Mouse (Mus musculus): Measurements from ENCODE around the gene Astn2. TPM values are rescaled to one million over a fixed set of nuclear protein-coding genes. Genes with fewer than 3 reads are reported as not detected.
"Not testable (repeated sequence)": the region's sequence is repeated elsewhere in the genome, so short reads cannot be mapped to it uniquely, and the experiment has no call there.

Gene Astn2
- polyA plus RNA-seq, 1 experiment from 2014 or later = 0.77 TPM

GRCm38 (mm10) chr4:65686258-65687005, 718.0 kb downstream of the Astn2 start:
- 33% methylated on average over 3 of the region's 3 CpGs for WGBS
- no peaks in the 10 kb centered on the region for H3K27me3 ChIP-seq (ENCODE audit: insufficient read depth, poor library complexity, severe bottlenecking)
- no peaks in the 10 kb centered on the region for H3K36me3 ChIP-seq
- peak; percentile 9 for DNase-seq (ENCODE audit: low spot score)
- H3K9me3 ChIP-seq = no peaks in the 10 kb centered on the region
- H3K27ac ChIP-seq = peak overlapping the region; percentile 72
- H3K4me1 ChIP-seq (replicated peaks) = peaks cover 13% of the 10 kb centered on the region
- H3K4me3 ChIP-seq = no peak overlapping the region

DNA sequence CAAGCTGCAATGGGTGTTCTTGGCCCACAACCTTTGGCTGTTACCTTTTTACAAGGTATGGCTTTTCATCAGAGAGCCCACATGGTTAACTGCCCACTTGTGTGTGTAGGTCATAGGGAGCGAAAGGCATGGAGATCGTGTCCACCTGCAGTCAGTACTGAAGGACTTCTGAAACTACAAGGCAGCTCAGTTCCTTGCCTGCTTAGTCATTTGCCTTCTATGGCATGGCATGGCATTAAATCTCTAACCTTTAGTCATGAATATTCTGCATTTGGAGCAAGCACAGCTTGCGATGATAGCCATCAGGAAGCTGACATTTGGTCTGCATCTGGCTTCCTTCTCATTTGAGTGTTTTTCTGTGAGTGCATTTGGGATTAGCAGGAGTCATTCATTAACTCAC, 720.0 kb downstream of the Astn2 start:
- no peaks in the 10 kb centered on the region for H3K9me3 ChIP-seq
- no peaks in the 10 kb centered on the region for H3K27me3 ChIP-seq (ENCODE audit: insufficient read depth, poor library complexity, severe bottlenecking)
- peaks cover 13% of the 10 kb centered on the region for H3K4me1 ChIP-seq (replicated peaks)
- H3K27ac ChIP-seq = no peak overlapping the region
- DNase-seq (ENCODE audit: low spot score) = no peak
- H3K4me3 ChIP-seq = no peak overlapping the region
- H3K36me3 ChIP-seq = no peaks in the 10 kb centered on the region
- WGBS = 85% methylated on average over 3 of the region's 3 CpGs

DNA sequence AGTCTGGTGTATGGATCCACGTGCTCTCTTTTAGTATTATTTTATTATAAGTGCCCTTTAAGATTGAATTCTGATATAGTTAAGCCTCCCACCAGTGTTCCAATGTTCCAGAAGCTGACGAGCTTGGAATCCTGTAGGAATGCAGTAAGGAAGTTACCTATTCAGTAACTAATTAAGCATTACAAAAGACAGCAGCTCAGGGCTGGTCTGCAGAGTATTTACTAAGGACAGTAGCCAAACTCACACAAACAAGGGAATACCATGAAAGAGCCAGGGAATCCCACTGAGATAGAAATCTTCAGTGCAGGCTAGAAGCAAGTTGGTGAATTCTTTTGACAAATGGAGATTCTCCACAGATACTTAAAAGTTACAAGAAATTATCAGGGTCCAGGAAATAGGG, 724.6 kb downstream of the Astn2 start:
- DNase-seq (ENCODE audit: low spot score); H3K9me3 ChIP-seq; H3K4me1 ChIP-seq (replicated peaks); H3K27me3 ChIP-seq (ENCODE audit: insufficient read depth, poor library complexity, severe bottlenecking); H3K4me3 ChIP-seq; H3K27ac ChIP-seq; H3K36me3 ChIP-seq: not testable (repeated sequence)
- 47% methylated on average over 2 of the region's 2 CpGs for WGBS

GRCm38 (mm10) chr4:65678929-65679328, 725.5 kb downstream of the Astn2 start:
- 25% methylated on average over 5 of the region's 5 CpGs for WGBS
- no peak for DNase-seq (ENCODE audit: low spot score)
- H3K4me1 ChIP-seq (replicated peaks) = peaks cover 8% of the 10 kb centered on the region
- H3K27me3 ChIP-seq (ENCODE audit: insufficient read depth, poor library complexity, severe bottlenecking) = no peaks in the 10 kb centered on the region
- H3K4me3 ChIP-seq = no peak overlapping the region
- no peaks in the 10 kb centered on the region for H3K9me3 ChIP-seq
- no peaks in the 10 kb centered on the region for H3K36me3 ChIP-seq
- no peak overlapping the region for H3K27ac ChIP-seq

GRCm38 (mm10) chr4:65678495-65678894, 725.9 kb downstream of the Astn2 start:
- Histone ChIP-seq H3K4me1 (replicated peaks) (peaks cover 8% of the 10 kb centered on the region), H3K27me3 (ENCODE audit: insufficient read depth, poor library complexity, severe bottlenecking) (no peaks in the 10 kb centered on the region), H3K36me3 (no peaks in the 10 kb centered on the region), H3K9me3 (no peaks in the 10 kb centered on the region), H3K27ac (no peak overlapping the region), H3K4me3 (no peak overlapping the region)
- no peak for DNase-seq (ENCODE audit: low spot score)
- WGBS = 71% methylated on average over 5 of the region's 5 CpGs

DNA sequence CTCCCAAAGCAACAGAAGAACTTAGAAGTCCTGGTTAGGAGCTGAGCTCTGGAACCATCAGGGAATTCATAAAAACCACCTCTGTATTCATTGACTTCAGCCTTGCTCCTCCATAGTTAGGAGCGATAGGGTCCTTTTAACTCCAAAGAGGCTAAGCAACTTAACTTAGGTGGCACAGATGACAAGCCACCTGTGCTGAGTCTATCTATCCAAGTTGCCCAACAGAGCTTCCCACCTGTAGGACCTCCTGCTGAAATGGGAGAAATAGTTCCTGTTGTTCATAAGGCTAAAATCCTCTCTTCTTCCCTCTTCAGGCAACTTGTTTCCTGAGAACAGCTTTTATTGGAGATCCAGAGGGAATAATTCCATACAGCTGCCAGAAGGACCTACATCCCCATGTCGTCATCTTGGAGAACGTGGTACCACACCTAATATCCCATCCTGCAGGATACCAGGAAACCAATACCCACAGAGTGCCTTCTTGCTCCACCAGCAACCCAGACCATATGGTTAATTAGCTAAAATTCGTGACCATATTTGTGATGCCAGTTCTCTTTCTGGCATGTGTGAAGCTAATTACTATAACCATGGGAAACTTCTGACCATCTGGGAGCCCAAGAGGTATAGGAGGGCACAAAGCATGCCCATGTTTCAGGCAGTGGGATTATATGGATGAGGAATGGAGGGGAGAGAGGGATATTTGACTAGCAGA, 730.0 kb downstream of the Astn2 start:
- Histone ChIP-seq H3K4me1 (replicated peaks) (peaks cover 8% of the 10 kb centered on the region), H3K9me3 (no peaks in the 10 kb centered on the region), H3K36me3 (no peaks in the 10 kb centered on the region), H3K27ac (no peak overlapping the region), H3K4me3 (no peak overlapping the region), H3K27me3 (ENCODE audit: insufficient read depth, poor library complexity, severe bottlenecking) (no peaks in the 10 kb centered on the region)
- no peak for DNase-seq (ENCODE audit: low spot score)
- WGBS = 94% methylated on average over 4 of the region's 4 CpGs

GRCm38 (mm10) chr4:65673418-65673933, 730.9 kb downstream of the Astn2 start:
- DNase-seq (ENCODE audit: low spot score) = no peak
- no peaks in the 10 kb centered on the region for H3K27me3 ChIP-seq (ENCODE audit: insufficient read depth, poor library complexity, severe bottlenecking)
- no peak overlapping the region for H3K27ac ChIP-seq
- H3K4me3 ChIP-seq = no peak overlapping the region
- WGBS = 87% methylated on average over 4 of the region's 4 CpGs
- no peaks in the 10 kb centered on the region for H3K36me3 ChIP-seq
- H3K9me3 ChIP-seq = no peaks in the 10 kb centered on the region
- H3K4me1 ChIP-seq (replicated peaks) = peaks cover under 1% of the 10 kb centered on the region; the same call in 1 of the 2 replicates

- Histone ChIP-seq H3K36me3 (no peaks in the 10 kb centered on the region), H3K27ac (no peak overlapping the region), H3K27me3 (ENCODE audit: insufficient read depth, poor library complexity, severe bottlenecking) (no peaks in the 10 kb centered on the region), H3K4me3 (no peak overlapping the region), H3K9me3 (no peaks in the 10 kb centered on the region), H3K4me1 (replicated peaks) (no peaks in the 10 kb centered on the region)
- no peak for DNase-seq (ENCODE audit: low spot score)
- 76% methylated on average over 2 of the region's 2 CpGs for WGBS
Observed at GRCm38 (mm10) chr4:65672294-65672693, 732.1 kb downstream of the Astn2 start.

DNA sequence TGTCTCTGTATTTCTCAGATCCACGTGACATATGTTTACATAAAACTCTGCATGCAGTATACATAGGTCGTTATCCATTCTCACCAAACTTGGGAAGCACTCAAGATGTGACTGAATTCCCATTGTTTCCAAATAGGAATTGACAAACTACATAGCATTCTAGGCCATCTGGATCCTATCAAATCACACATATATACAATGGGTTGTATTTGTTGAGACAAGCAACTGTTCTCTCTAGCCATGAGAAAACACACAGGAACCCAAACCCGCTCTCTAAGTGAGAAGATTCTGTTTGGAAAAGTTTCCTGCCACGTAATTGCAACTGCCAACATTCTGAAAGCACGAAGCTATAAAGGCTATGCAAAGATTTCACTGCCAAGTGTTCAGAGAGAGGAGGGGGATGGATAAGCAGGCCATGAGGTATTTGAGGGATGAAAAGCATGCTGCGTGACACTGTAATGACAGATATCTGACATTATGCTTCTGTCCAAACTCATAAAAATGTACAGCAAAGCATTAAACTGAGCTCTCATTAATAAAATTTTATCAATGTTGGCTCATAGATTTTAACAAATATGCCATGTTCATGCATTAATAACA, 732.7 kb downstream of the Astn2 start:
- H3K27me3 ChIP-seq (ENCODE audit: insufficient read depth, poor library complexity, severe bottlenecking) = no peaks in the 10 kb centered on the region
- H3K4me3 ChIP-seq = no peak overlapping the region
- no peak overlapping the region for H3K27ac ChIP-seq
- DNase-seq (ENCODE audit: low spot score) = no peak
- 79% methylated on average over 6 of the region's 6 CpGs for WGBS
- no peaks in the 10 kb centered on the region for H3K9me3 ChIP-seq
- H3K36me3 ChIP-seq = no peaks in the 10 kb centered on the region
- H3K4me1 ChIP-seq (replicated peaks) = no peaks in the 10 kb centered on the region

GRCm38 (mm10) chr4:65667030-65667610, 737.3 kb downstream of the Astn2 start:
- H3K4me1 ChIP-seq (replicated peaks) = no peaks in the 10 kb centered on the region
- 81% methylated on average over 5 of the region's 5 CpGs for WGBS
- H3K4me3 ChIP-seq = no peak overlapping the region
- H3K9me3 ChIP-seq = no peaks in the 10 kb centered on the region
- no peaks in the 10 kb centered on the region for H3K27me3 ChIP-seq (ENCODE audit: insufficient read depth, poor library complexity, severe bottlenecking)
- H3K27ac ChIP-seq = no peak overlapping the region
- no peaks in the 10 kb centered on the region for H3K36me3 ChIP-seq
- no peak for DNase-seq (ENCODE audit: low spot score)

DNA sequence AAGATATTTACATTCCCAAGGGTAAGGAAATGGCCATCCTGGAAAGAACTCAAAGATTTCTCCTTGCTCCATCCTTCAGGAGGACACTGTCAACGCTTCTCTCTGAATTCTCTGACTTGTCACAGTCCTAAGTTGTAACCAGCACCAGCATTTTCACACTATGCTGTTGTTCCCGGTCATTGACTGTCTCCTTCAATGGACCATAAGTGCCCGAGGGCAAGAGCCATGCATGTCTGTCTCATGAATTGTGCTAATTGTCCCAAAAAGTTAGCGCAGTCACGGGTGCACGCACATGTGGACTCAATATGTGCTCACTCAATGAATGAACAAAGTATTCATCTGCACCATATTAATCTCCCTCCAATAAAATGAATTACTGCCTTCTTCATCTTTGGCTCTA, 741.2 kb downstream of the Astn2 start:
- 83% methylated on average over 6 of the region's 6 CpGs for WGBS
- DNase-seq (ENCODE audit: low spot score) = no peak
- Histone ChIP-seq H3K27ac (no peak overlapping the region), H3K4me1 (replicated peaks) (no peaks in the 10 kb centered on the region), H3K9me3 (no peaks in the 10 kb centered on the region), H3K36me3 (no peaks in the 10 kb centered on the region), H3K4me3 (no peak overlapping the region), H3K27me3 (ENCODE audit: insufficient read depth, poor library complexity, severe bottlenecking) (no peaks in the 10 kb centered on the region)

DNA sequence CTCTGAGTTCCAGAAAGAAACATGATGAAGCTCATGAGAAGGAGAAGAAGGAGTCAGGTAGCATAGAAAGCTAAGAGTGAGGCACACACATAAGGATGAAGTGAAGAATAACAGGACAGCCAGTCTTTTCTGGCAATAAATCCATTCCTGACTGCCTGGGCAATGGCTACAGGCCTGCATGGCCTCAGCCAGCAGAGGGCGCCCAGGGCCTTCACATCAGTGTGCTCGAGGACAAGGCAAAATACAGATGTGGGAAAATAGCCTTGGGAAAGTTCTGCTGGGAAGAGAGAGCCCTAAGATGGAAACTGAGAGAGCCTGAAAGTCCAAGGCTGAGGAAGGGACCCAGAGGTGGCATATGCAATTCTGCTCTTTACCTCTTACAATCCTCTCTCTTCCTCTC, 749.7 kb downstream of the Astn2 start:
- Histone ChIP-seq H3K27me3 (ENCODE audit: insufficient read depth, poor library complexity, severe bottlenecking) (no peaks in the 10 kb centered on the region), H3K36me3 (no peaks in the 10 kb centered on the region), H3K4me1 (replicated peaks) (peaks cover 3% of the 10 kb centered on the region), H3K27ac (no peak overlapping the region), H3K4me3 (no peak overlapping the region), H3K9me3 (no peaks in the 10 kb centered on the region)
- DNase-seq (ENCODE audit: low spot score) = peak; percentile 78
- WGBS = 0% methylated on average over 2 of the region's 2 CpGs

GRCm38 (mm10) chr4:65642611-65643010, 761.8 kb downstream of the Astn2 start:
- WGBS = 77% methylated on average over 5 of the region's 5 CpGs
- DNase-seq (ENCODE audit: low spot score) = no peak
- Histone ChIP-seq H3K36me3 (no peaks in the 10 kb centered on the region), H3K9me3 (no peaks in the 10 kb centered on the region), H3K4me3 (no peak overlapping the region), H3K27me3 (ENCODE audit: insufficient read depth, poor library complexity, severe bottlenecking) (no peaks in the 10 kb centered on the region), H3K4me1 (replicated peaks) (no peaks in the 10 kb centered on the region), H3K27ac (no peak overlapping the region)
